Mouse (Mus musculus): ENCODE measurements around the gene Olfr1358. TPM values are rescaled to one million over a fixed set of nuclear protein-coding genes. Genes with fewer than 3 reads are reported as not detected.

Olfr1358 gene
- polyA plus RNA-seq, 1 experiment from 2014 or later: not detected

Small RNA genes lying within 50 kb of the gene (microRNA-seq; reads per million reads assigned to microRNA genes)
- not detected for gene Gm27541

Other genes with a start within 250 kb of the Olfr1358 start
- gene Agpat3, start 164.9 kb upstream of the Olfr1358 start, polyA plus RNA-seq (2014; fragmentation: Nextera tagmentation; extraction: Ambion mirVana): 61.2 and 66.0 TPM in 2 replicates
- 176 and 191 TPM in 2 replicates for gene Rrp1, start 104.4 kb upstream of the Olfr1358 start, polyA plus RNA-seq (2014; fragmentation: Nextera tagmentation; extraction: Ambion mirVana)
- gene Cstb, start 91.8 kb upstream of the Olfr1358 start, polyA plus RNA-seq (2014; fragmentation: Nextera tagmentation; extraction: Ambion mirVana): 123 and 124 TPM in 2 replicates
- 4.0 and 4.5 TPM in 2 replicates for gene Pdxk, start 52.5 kb upstream of the Olfr1358 start, polyA plus RNA-seq (2014; fragmentation: Nextera tagmentation; extraction: Ambion mirVana)
- 51.7 and 52.6 TPM in 2 replicates for gene Ilvbl, start 56.9 kb downstream of the Olfr1358 start, polyA plus RNA-seq (2014; fragmentation: Nextera tagmentation; extraction: Ambion mirVana)
- 13.7 and 15.6 TPM in 2 replicates for gene Syde1, start 74.5 kb downstream of the Olfr1358 start, polyA plus RNA-seq (2014; fragmentation: Nextera tagmentation; extraction: Ambion mirVana)
- gene Olfr1357, start 100.6 kb downstream of the Olfr1358 start, polyA plus RNA-seq (2014; fragmentation: Nextera tagmentation; extraction: Ambion mirVana): not detected in 2 replicates
- gene Casp14, start 200.9 kb downstream of the Olfr1358 start, polyA plus RNA-seq (2014; fragmentation: Nextera tagmentation; extraction: Ambion mirVana): not detected in 2 replicates
- not detected in 2 replicates for gene Ccdc105, start 235.6 kb downstream of the Olfr1358 start, polyA plus RNA-seq (2014; fragmentation: Nextera tagmentation; extraction: Ambion mirVana)

All from heart, embryonic 14.5 days (tissue).